ENCODE assay signal across 12 mouse cellular contexts in genomic region chr10:60635568-60636295, GRCm38 (mm10).
DNase-seq lines count a peak whose midpoint lies in the region; ATAC-seq and TF ChIP-seq lines count a peak whose summit lies in the region.
"Had no signal": no experiment of that assay in that cellular context is flagged by ENCODE, and none has a peak within 500 bp of the region (broad histone marks: within the 10 kb centered on the region; RNA-seq: fewer than 3 reads in every experiment).

No protein-coding gene starts in this region.

- ATAC-seq in hindbrain, embryonic 12.5 days (ENCODE audit: low FRiP score) = peak; percentile 65
- ATAC-seq in hindbrain, postnatal 0 days = no peak
- peak; percentile 48; the same call in 1 of the 2 replicates for ATAC-seq in midbrain, embryonic 13.5 days
- ATAC-seq in midbrain, embryonic 16.5 days = no peak
- ATAC-seq: activated CD4-positive, CD25-positive, alpha-beta regulatory T cell, adult 4 months had no signal

- H3K4me3 ChIP-seq in hindbrain, embryonic 12.5 days = no peak overlapping the region
- no peak overlapping the region for H3K4me3 ChIP-seq in hindbrain, postnatal 0 days (ENCODE audit: low read length)
- no peak overlapping the region for H3K4me3 ChIP-seq in midbrain, embryonic 13.5 days (replicated peaks)
- no peak overlapping the region for H3K4me3 ChIP-seq in midbrain, embryonic 16.5 days (ENCODE audit: low read depth, low read length)
- H3K4me3 ChIP-seq: embryonic facial prominence, embryonic 13.5 days; left cerebral cortex, adult 2 months had no signal

- no peaks in the 10 kb centered on the region for H3K9me3 ChIP-seq in hindbrain, embryonic 12.5 days (replicated peaks)
- H3K9me3 ChIP-seq in hindbrain, postnatal 0 days (ENCODE audit: low read length) = no peaks in the 10 kb centered on the region
- H3K9me3 ChIP-seq in midbrain, embryonic 13.5 days = no peaks in the 10 kb centered on the region
- no peaks in the 10 kb centered on the region for H3K9me3 ChIP-seq in midbrain, embryonic 16.5 days (replicated peaks; ENCODE audit: control insufficient read depth, low read length, poor library complexity, severe bottlenecking)
- H3K9me3 ChIP-seq: embryonic facial prominence, embryonic 13.5 days had no signal

- H3K9ac ChIP-seq in hindbrain, embryonic 12.5 days = no peak overlapping the region
- H3K9ac ChIP-seq in hindbrain, postnatal 0 days (replicated peaks; ENCODE audit: low read length) = no peak overlapping the region
- H3K9ac ChIP-seq in midbrain, embryonic 13.5 days (replicated peaks) = no peak overlapping the region
- no peak overlapping the region for H3K9ac ChIP-seq in midbrain, embryonic 16.5 days (ENCODE audit: low read depth, low read length)
- H3K9ac ChIP-seq: embryonic facial prominence, embryonic 13.5 days; liver, embryonic 14.5 days had no signal

- H3K27ac ChIP-seq in hindbrain, embryonic 12.5 days = no peak overlapping the region
- no peak overlapping the region for H3K27ac ChIP-seq in hindbrain, postnatal 0 days
- no peak overlapping the region for H3K27ac ChIP-seq in midbrain, embryonic 13.5 days
- no peak overlapping the region for H3K27ac ChIP-seq in midbrain, embryonic 16.5 days (ENCODE audit: low read length)
- H3K27ac ChIP-seq: embryonic facial prominence, embryonic 13.5 days; left cerebral cortex, adult 2 months; liver, embryonic 14.5 days had no signal

- TF ChIP-seq CTCF in hindbrain, postnatal 0 days (IDR thresholded peaks at IDR 0.05; ENCODE audit: low read depth) = no peak

- 30% methylated on average over 13 of the region's 13 CpGs for WGBS in hindbrain, embryonic 12.5 days
- WGBS in hindbrain, postnatal 0 days = 35% methylated on average over 13 of the region's 13 CpGs
- WGBS in midbrain, embryonic 13.5 days = 37% methylated on average over 13 of the region's 13 CpGs
- WGBS in midbrain, embryonic 16.5 days = 40% methylated on average over 13 of the region's 13 CpGs

- no peak for DNase-seq in hindbrain, postnatal 0 days (ENCODE audit: low spot score)
- DNase-seq in heart, postnatal 10 days = peak; percentile 5 to 9
- peak; percentile 52 for DNase-seq in splenic B cell, adult 2 months (ENCODE audit: low read depth, low spot score)
- no peak for DNase-seq in gastrocnemius, postnatal 4 days (ENCODE audit: low spot score in 2 of 2)
- DNase-seq in layer of hippocampus, adult 11-12 months (ENCODE audit: low spot score) = no peak

- intact Hi-C loops in heart, postnatal 10 days (cut with DNase I) = no loop called here

- peaks cover 3% of the 10 kb centered on the region; the same call in 1 of the 2 replicates for H3K27me3 ChIP-seq in hindbrain, embryonic 12.5 days
- no peaks in the 10 kb centered on the region for H3K27me3 ChIP-seq in hindbrain, postnatal 0 days (ENCODE audit: insufficient read depth, low read length)
- H3K27me3 ChIP-seq in midbrain, embryonic 13.5 days = no peaks in the 10 kb centered on the region
- H3K27me3 ChIP-seq in midbrain, embryonic 16.5 days (ENCODE audit: control insufficient read depth, insufficient read depth, low read depth, low read length) = no peaks in the 10 kb centered on the region
- no peaks in the 10 kb centered on the region; the same call in 1 of the 2 replicates for H3K27me3 ChIP-seq in splenic B cell, adult 2 months (ENCODE audit: control insufficient read depth, insufficient read depth, low read length, poor library complexity, severe bottlenecking)
- H3K27me3 ChIP-seq: embryonic facial prominence, embryonic 13.5 days had no signal

- H3K4me1 ChIP-seq in hindbrain, embryonic 12.5 days = peaks cover 9% of the 10 kb centered on the region
- H3K4me1 ChIP-seq in hindbrain, postnatal 0 days (ENCODE audit: insufficient read depth, low read length) = no peaks in the 10 kb centered on the region
- H3K4me1 ChIP-seq in midbrain, embryonic 13.5 days (replicated peaks) = peaks cover 1% of the 10 kb centered on the region; the same call in 1 of the 2 replicates
- no peaks in the 10 kb centered on the region for H3K4me1 ChIP-seq in midbrain, embryonic 16.5 days (ENCODE audit: control insufficient read depth, insufficient read depth, low read length)

- no peaks in the 10 kb centered on the region for H3K36me3 ChIP-seq in hindbrain, embryonic 12.5 days
- H3K36me3 ChIP-seq in hindbrain, postnatal 0 days (ENCODE audit: insufficient read depth, low read length) = no peaks in the 10 kb centered on the region
- no peaks in the 10 kb centered on the region for H3K36me3 ChIP-seq in midbrain, embryonic 13.5 days
- no peaks in the 10 kb centered on the region for H3K36me3 ChIP-seq in midbrain, embryonic 16.5 days (ENCODE audit: control insufficient read depth, insufficient read depth, low read length)
- no peaks in the 10 kb centered on the region for H3K36me3 ChIP-seq in splenic B cell, adult 2 months (ENCODE audit: control insufficient read depth, insufficient read depth, low read length, poor library complexity, severe bottlenecking)
- H3K36me3 ChIP-seq: embryonic facial prominence, embryonic 13.5 days had no signal

- no peak overlapping the region for H3K4me2 ChIP-seq in hindbrain, embryonic 12.5 days (replicated peaks)
- no peak overlapping the region for H3K4me2 ChIP-seq in hindbrain, postnatal 0 days (ENCODE audit: low read depth, low read length)
- no peak overlapping the region for H3K4me2 ChIP-seq in midbrain, embryonic 13.5 days (replicated peaks)
- H3K4me2 ChIP-seq in midbrain, embryonic 16.5 days (ENCODE audit: low read length) = no peak overlapping the region
- H3K4me2 ChIP-seq: embryonic facial prominence, embryonic 13.5 days had no signal

Comparison
In these comparisons a context has a peak if more than half of its experiments do, and no peak if none do; other contexts are left out.
1. ATAC-seq: peak in hindbrain, embryonic 12.5 days (single experiment) and midbrain, embryonic 13.5 days (single experiment); none in hindbrain, postnatal 0 days (single experiment) and midbrain, embryonic 16.5 days (single experiment).
2. DNase-seq: peak in heart, postnatal 10 days (2 of 2) and splenic B cell, adult 2 months (single experiment); none in hindbrain, postnatal 0 days (single experiment), gastrocnemius, postnatal 4 days (0 of 2) and layer of hippocampus, adult 11-12 months (single experiment).